Mouse (Mus musculus): Measurements from ENCODE around the gene Gan. TPM values are rescaled to one million over a fixed set of nuclear protein-coding genes. Genes with fewer than 3 reads are reported as not detected.

Gene Gan
- polyA plus RNA-seq, 1 experiment: not detected

DNA sequence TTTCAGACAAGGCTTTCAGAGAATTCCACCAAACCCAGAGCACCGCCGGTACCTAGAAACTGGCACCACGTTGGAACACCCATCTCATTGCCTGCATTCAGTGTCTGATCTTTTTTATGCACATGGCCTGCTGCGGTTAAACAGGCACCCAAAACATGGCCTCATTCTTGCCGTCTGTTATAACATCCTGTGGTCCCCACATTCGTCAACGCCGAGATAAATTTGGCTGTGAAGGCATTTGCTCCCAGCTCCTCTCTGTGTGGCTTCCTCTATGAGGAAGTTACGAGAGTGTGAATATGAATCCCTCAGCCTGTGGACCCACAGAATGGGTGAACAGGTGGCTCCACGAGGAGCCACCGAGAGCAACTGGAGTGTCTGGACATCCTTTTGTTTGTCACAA is 90.4 kb downstream of the Gan start:
- Histone ChIP-seq H3K4me1 (ENCODE audit: control insufficient read depth, insufficient read depth, low read length) (no peaks in the 10 kb centered on the region), H3K27ac (ENCODE audit: insufficient read depth, low read depth, low read length) (no peak overlapping the region), H3K4me3 (ENCODE audit: insufficient read depth, low read depth, low read length) (no peak overlapping the region)
- WGBS: 89% methylated on average over 11 of the region's 11 CpGs
- no peak for TF ChIP-seq POLR2A (IDR thresholded peaks at IDR 0.05; ENCODE audit: insufficient read depth, low read depth, low read length)
- TF ChIP-seq CTCF (IDR thresholded peaks at IDR 0.05; ENCODE audit: insufficient read depth, low read depth, low read length): no peak

GRCm38 (mm10) chr8:117251086-117251681 is 93.2 kb downstream of the Gan start:
- whole genome bisulfite sequencing: 48% methylated on average over 7 of the region's 7 CpGs
- TF ChIP-seq POLR2A (IDR thresholded peaks at IDR 0.05; ENCODE audit: insufficient read depth, low read depth, low read length) (no peak), CTCF (IDR thresholded peaks at IDR 0.05; ENCODE audit: insufficient read depth, low read depth, low read length) (no peak)
- Histone ChIP-seq H3K27ac (ENCODE audit: insufficient read depth, low read depth, low read length) (no peak overlapping the region), H3K4me1 (ENCODE audit: control insufficient read depth, insufficient read depth, low read length) (peaks cover 3% of the 10 kb centered on the region), H3K4me3 (ENCODE audit: insufficient read depth, low read depth, low read length) (no peak overlapping the region)

DNA sequence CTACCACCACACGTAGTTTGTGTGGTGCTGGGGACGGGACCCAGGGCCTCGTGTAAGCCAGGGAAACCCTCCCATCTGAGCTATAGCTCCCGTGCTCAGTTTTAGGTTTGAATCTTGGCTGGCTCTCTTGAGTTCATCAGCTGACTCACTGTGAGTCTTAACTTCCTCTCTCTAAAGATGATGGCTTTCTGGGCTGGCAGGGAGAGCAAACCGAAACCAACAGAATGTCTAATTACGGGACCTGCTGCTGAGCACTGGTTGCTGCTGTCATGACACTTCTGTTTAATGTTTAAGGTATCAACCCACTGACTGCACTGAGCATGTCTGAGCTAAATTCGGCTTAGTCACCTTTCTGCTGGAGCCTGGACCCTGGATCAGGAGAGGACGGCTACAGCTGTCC is 94.7 kb downstream of the Gan start:
- Histone ChIP-seq H3K4me1 (ENCODE audit: control insufficient read depth, insufficient read depth, low read length) (peaks cover 4% of the 10 kb centered on the region), H3K4me3 (ENCODE audit: insufficient read depth, low read depth, low read length) (no peak overlapping the region), H3K27ac (ENCODE audit: insufficient read depth, low read depth, low read length) (no peak overlapping the region)
- TF ChIP-seq POLR2A (IDR thresholded peaks at IDR 0.05; ENCODE audit: insufficient read depth, low read depth, low read length) (no peak), CTCF (IDR thresholded peaks at IDR 0.05; ENCODE audit: insufficient read depth, low read depth, low read length) (no peak)
- WGBS: 83% methylated on average over 8 of the region's 8 CpGs

DNA sequence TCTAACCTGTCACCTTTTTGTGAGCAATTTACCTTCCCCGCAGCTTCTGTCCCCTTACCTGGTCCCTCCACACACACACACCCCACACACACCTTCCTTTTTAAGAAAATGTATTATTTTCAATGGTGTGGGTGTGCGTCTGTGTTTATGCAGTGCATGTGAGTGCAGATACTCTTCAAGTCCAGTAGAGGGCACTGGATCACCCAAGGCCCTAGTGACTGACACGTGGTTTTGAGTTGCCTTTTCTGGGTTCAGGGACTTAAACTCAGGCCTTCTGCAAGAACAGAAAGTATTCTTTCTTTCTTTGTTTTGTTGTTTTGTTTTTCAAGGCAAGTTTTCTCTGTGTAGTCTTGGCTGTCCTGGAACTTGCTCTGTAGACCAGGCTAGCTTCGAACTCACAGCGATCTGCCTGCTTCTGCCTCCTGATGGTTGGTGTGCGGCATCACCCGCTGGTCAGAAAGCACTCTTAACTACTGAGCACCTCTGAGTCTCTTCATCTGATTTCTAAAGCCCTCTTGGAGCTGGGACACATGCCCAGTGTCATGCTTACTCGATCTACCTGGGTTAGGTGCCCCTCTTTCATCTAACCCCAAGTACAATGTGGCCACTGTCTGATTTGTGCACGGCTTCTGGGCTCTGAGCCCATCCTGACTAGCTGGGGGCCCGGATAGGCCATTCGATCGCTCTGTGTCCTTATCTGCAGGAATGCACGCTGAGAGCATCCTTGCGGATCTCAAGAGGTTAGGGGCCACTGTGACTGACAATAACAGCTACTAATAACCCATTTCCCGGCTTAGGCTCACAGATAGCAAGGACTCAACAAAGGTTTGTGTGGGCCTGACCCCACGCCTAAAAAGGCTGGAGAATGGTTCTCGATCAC is 95.7 kb downstream of the Gan start:
- TF ChIP-seq CTCF (IDR thresholded peaks at IDR 0.05; ENCODE audit: insufficient read depth, low read depth, low read length) (no peak), POLR2A (IDR thresholded peaks at IDR 0.05; ENCODE audit: insufficient read depth, low read depth, low read length) (no peak)
- peaks cover 4% of the 10 kb centered on the region for H3K4me1 ChIP-seq (ENCODE audit: control insufficient read depth, insufficient read depth, low read length)
- 94% methylated on average over 17 of the region's 17 CpGs for WGBS
- H3K27ac ChIP-seq (ENCODE audit: insufficient read depth, low read depth, low read length): no peak overlapping the region
- H3K4me3 ChIP-seq (ENCODE audit: insufficient read depth, low read depth, low read length): no peak overlapping the region

- no peak for TF ChIP-seq POLR2A (IDR thresholded peaks at IDR 0.05; ENCODE audit: insufficient read depth, low read depth, low read length)
- TF ChIP-seq CTCF (IDR thresholded peaks at IDR 0.05; ENCODE audit: insufficient read depth, low read depth, low read length): no peak
- Histone ChIP-seq H3K27ac (ENCODE audit: insufficient read depth, low read depth, low read length) (no peak overlapping the region), H3K4me3 (ENCODE audit: insufficient read depth, low read depth, low read length) (no peak overlapping the region), H3K4me1 (ENCODE audit: control insufficient read depth, insufficient read depth, low read length) (peaks cover 12% of the 10 kb centered on the region)
- 85% methylated on average over 6 of the region's 6 CpGs for WGBS
Measured at GRCm38 (mm10) chr8:117254496-117254895, 96.6 kb downstream of the Gan start.

DNA sequence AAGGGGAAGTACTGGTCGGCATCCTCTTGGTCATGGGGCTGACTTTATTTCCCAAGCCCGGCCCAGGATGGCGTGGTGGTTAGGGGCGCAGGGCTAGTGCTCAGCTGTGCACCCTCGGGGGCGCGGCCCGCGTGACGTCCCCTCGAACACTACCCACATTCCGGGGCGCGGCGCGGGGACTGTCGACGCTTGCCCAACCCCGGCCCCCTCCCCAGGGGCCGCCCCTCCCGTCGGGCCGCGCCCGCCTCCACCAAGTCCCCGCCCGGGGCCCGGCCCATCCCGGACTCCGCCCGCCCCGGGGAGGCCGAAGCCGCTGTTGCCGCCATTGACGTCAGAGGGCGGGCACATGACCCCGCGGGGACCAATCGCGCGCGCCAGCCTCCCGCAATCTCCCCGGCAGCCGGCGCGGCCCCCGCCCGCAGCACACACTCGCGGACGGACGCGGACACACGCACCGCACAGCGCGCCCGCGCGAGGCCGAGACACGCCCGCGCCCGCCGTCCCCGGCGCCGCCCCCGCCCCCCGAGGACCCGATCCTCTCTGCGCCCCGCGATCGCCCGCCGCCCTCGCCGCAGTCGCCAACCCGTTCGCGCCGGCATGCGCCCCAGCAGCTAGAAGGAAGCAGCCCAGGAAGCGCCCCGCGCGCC is 98.5 kb downstream of the Gan start:
- whole genome bisulfite sequencing: under 1% methylated on average over 65 of the region's 92 CpGs
- peak overlapping the region; percentile 99 for H3K4me3 ChIP-seq (ENCODE audit: insufficient read depth, low read depth, low read length)
- peaks cover 26% of the 10 kb centered on the region for H3K4me1 ChIP-seq (ENCODE audit: control insufficient read depth, insufficient read depth, low read length)
- TF ChIP-seq CTCF (IDR thresholded peaks at IDR 0.05; ENCODE audit: insufficient read depth, low read depth, low read length): no peak
- 0 out of 2 replicates have a peak, but pooled peaks have one; percentile 30 for TF ChIP-seq POLR2A (IDR thresholded peaks at IDR 0.05; ENCODE audit: insufficient read depth, low read depth, low read length)
- H3K27ac ChIP-seq (ENCODE audit: insufficient read depth, low read depth, low read length): peak overlapping the region; percentile 39; the same call in 1 of the 2 replicates

DNA sequence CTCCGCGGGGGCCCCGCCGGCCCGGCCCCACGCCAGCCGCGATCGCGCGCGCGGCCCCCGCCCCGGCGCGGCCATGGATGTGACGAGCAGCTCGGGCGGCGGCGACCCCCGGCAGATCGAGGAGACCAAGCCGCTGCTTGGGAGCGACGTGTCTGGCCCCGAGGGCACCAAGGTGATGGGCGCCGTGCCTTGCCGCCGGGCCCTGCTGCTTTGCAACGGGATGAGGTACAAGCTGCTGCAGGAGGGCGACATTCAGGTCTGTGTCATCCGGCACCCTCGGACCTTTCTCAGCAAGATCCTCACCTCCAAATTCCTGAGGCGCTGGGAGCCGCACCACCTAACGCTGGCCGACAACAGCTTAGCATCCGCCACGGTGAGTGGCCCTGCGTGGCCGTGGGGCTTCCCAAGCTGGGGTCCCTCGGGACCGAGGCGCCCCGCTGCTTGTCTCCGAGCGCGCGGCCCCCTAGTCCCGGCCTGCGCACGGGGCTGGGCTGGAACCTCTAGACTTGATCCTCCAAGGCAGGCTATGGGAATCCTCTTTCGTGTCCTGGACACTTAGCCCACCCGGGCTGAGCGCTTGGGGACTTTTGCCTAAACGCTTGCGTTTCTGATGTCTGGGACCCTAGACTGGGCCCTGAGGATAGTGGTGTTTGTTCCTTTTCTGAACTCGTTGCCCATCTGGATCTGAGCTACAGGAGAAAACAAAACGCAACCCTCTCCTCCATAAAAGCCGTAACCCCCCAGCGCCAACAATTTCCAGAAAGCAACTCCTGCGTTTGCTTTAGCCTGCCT is 99.3 kb downstream of the Gan start, which contains the start of gene Cmip:
Gene Cmip (plus strand): TSS at position 36 of the 792 bp plus-strand sequence.
- Histone ChIP-seq H3K27ac (ENCODE audit: insufficient read depth, low read depth, low read length) (peak within 1 kb of the TSS; percentile 96), H3K4me1 (ENCODE audit: control insufficient read depth, insufficient read depth, low read length) (peaks cover 30% of the 10 kb centered on the region), H3K4me3 (ENCODE audit: insufficient read depth, low read depth, low read length) (peak within 1 kb of the TSS; percentile 99)
- WGBS: under 1% methylated on average over 65 of the region's 65 CpGs
- TF ChIP-seq CTCF (IDR thresholded peaks at IDR 0.05; ENCODE audit: insufficient read depth, low read depth, low read length): no peak
- 0 out of 2 replicates have a peak, but pooled peaks have one; percentile 8 for TF ChIP-seq POLR2A (IDR thresholded peaks at IDR 0.05; ENCODE audit: insufficient read depth, low read depth, low read length)

GRCm38 (mm10) chr8:117257821-117258575 is 100.1 kb downstream of the Gan start:
- WGBS: 2% methylated on average over 22 of the region's 22 CpGs
- peaks cover 35% of the 10 kb centered on the region for H3K4me1 ChIP-seq (ENCODE audit: control insufficient read depth, insufficient read depth, low read length)
- peak overlapping the region; percentile 99 for H3K4me3 ChIP-seq (ENCODE audit: insufficient read depth, low read depth, low read length)
- TF ChIP-seq CTCF (IDR thresholded peaks at IDR 0.05; ENCODE audit: insufficient read depth, low read depth, low read length): no peak
- no peak for TF ChIP-seq POLR2A (IDR thresholded peaks at IDR 0.05; ENCODE audit: insufficient read depth, low read depth, low read length)
- peak overlapping the region; percentile 96 for H3K27ac ChIP-seq (ENCODE audit: insufficient read depth, low read depth, low read length)

All from olfactory bulb, adult 2 months (tissue).